Mouse (Mus musculus) midbrain, embryonic 14.5 days (tissue): ENCODE data around the gene Orm3. TPM values are rescaled to one million over a fixed set of nuclear protein-coding genes. Genes with fewer than 3 reads are reported as not detected.
A peak's percentile ranks its signal among the peaks of the same experiment; 100 is the strongest.
"Not testable (repeated sequence)": the region's sequence is repeated elsewhere in the genome, so short reads cannot be mapped to it uniquely, and the experiment has no call there.

Source experiments
- ATAC-seq: fragments of 200-750 bp; cut with Nextera tagmentation; 2 replicates; pipeline ENCODE4 v1.8.0; 2017; ENCODE audit warnings: moderate number of reproducible peaks, moderate library complexity; ENCODE audit not compliant: low FRiP score, low TSS enrichment
- DNase-seq: peaks from one replicate; pipeline ENCODE4 v3.0.0-alpha.2; 2015
- H3K27ac ChIP-seq: fragments of 300-500 bp; sonication (generic); replicated peaks from 2 replicates; pipeline ENCODE4 v1.5.1; 2014; ENCODE audit warnings: mild to moderate bottlenecking, low read depth, low read length, moderate library complexity
- H3K27me3 ChIP-seq: fragments of 300-500 bp; sonication (generic); 2 replicates; pipeline ENCODE4 v1.6.1; 2014; ENCODE audit warnings: low read length, control low read depth, mixed read lengths; ENCODE audit not compliant: control insufficient read depth, insufficient read depth
- H3K36me3 ChIP-seq: fragments of 300-500 bp; sonication (generic); 2 replicates; pipeline ENCODE4 v1.6.1; 2014; ENCODE audit warnings: low read length, control low read depth; ENCODE audit not compliant: control insufficient read depth, insufficient read depth
- H3K4me1 ChIP-seq: fragments of 300-500 bp; sonication (generic); 2 replicates; pipeline ENCODE4 v1.6.1; 2014; ENCODE audit warnings: mild to moderate bottlenecking, antibody characterized with exemption, low read length, control low read depth; ENCODE audit not compliant: control insufficient read depth, insufficient read depth
- H3K4me2 ChIP-seq: fragments of 300-500 bp; sonication (generic); 2 replicates; pipeline ENCODE4 v1.6.1; 2014; ENCODE audit warnings: mild to moderate bottlenecking, low read length, moderate library complexity
- H3K4me3 ChIP-seq: fragments of 300-500 bp; sonication (generic); replicated peaks from 2 replicates; pipeline ENCODE4 v1.5.1; 2014; ENCODE audit warnings: low read depth, low read length
- H3K9ac ChIP-seq: fragments of 300-500 bp; sonication (generic); replicated peaks from 2 replicates; pipeline ENCODE4 v1.6.1; 2014; ENCODE audit warnings: mild to moderate bottlenecking, low read length, moderate library complexity
- H3K9me3 ChIP-seq: fragments of 300-500 bp; sonication (generic); 2 replicates; pipeline ENCODE4 v1.6.1; 2016; ENCODE audit warnings: low read length, control low read depth, mixed read lengths; ENCODE audit not compliant: control insufficient read depth
- WGBS: fragments of 180-500 bp; shearing (Covaris S2); extraction: QIAGEN DNeasy Blood & Tissue Kit; methylation state at CpG from one replicate; pipeline ENCODE4 v1.1.7; 2014; 5-methylcytosine and 5-hydroxymethylcytosine counted together
- polyA plus RNA-seq: library from polyadenylated mRNA; unstranded; fragments of >200 nt; fragmentation: Nextera tagmentation; extraction: Ambion mirVana; gene quantifications from 2 replicates; pipeline ENCODE4 v1.2.1, GENCODE M21; 2014

Orm3 gene
- not detected in 2 replicates for polyA plus RNA-seq

DNA sequence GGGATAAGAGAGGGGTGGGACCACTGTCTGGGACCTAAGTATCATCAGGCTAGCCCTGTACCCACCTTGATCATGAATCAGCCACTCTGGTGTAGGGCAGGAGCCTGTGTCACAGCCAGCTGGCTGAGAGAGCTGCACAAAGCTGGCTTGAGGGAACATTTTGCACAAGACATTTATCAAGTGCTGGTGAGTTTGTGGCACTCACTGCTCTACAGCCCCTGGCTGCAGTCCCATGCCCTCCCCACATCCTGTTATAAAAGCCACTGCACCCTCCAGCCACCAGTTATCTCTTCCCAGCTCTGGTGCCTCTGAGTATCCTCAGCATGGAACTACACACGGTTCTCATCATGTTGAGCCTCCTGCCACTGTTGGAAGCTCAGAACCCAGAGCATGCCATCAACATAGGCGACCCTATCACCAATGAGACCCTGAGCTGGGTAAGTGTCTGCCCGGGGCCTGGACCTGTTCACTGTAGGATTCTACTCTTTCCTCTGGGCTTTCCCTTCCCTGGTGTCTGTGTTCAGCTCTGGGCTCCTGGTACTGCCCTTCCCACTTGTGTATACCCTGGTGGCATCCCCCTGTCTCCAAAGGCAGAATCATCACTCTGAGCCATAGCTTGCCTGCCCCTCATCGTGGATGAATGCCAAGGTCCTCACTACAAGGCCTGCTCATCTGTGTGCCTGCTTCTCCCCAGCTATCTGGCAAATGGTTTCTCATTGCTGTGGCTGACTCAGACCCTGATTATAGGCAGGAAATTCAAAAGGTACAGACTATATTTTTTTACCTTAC lies at the start of gene Orm3:
Gene Orm3 (plus strand): TSS at position 286 of the 789 bp plus-strand sequence.
- no peak within 1 kb of the TSS for H3K4me3 ChIP-seq
- H3K9ac ChIP-seq: no peak within 1 kb of the TSS
- DNase-seq (no peak), ATAC-seq (no peak)
- H3K4me1 ChIP-seq: no peaks in the 10 kb centered on the region
- whole genome bisulfite sequencing: 85% methylated on average over 4 of the region's 4 CpGs
- no peaks in the 10 kb centered on the region for H3K36me3 ChIP-seq
- H3K4me2 ChIP-seq: no peak within 1 kb of the TSS
- H3K27ac ChIP-seq: no peak within 1 kb of the TSS
- no peaks in the 10 kb centered on the region for H3K27me3 ChIP-seq
- H3K9me3 ChIP-seq: no peaks in the 10 kb centered on the region

- ATAC-seq (peak; percentile 67), DNase-seq (peak; percentile 93)
- no peak overlapping the region for H3K4me2 ChIP-seq
- H3K9ac ChIP-seq: no peak overlapping the region
- H3K36me3 ChIP-seq: no peaks in the 10 kb centered on the region
- H3K9me3 ChIP-seq: no peaks in the 10 kb centered on the region
- no peak overlapping the region for H3K4me3 ChIP-seq
- H3K27ac ChIP-seq: no peak overlapping the region
- H3K27me3 ChIP-seq: no peaks in the 10 kb centered on the region
- WGBS: 35% methylated on average over 21 of the region's 21 CpGs
- no peaks in the 10 kb centered on the region for H3K4me1 ChIP-seq
Observed at GRCm38 (mm10) chr4:63307175-63308062, 48.5 kb upstream of the Orm3 start.

- no peaks in the 10 kb centered on the region for H3K36me3 ChIP-seq
- 71% methylated on average over 3 of the region's 3 CpGs for WGBS
- no peak for ATAC-seq
Observed at GRCm38 (mm10) chr4:63308316-63308715, 47.6 kb upstream of the Orm3 start.

GRCm38 (mm10) chr4:63310247-63310855 lies 45.6 kb upstream of the Orm3 start:
- WGBS: 78% methylated on average over 10 of the region's 10 CpGs
- Histone ChIP-seq H3K9ac (no peak overlapping the region), H3K27me3 (no peaks in the 10 kb centered on the region), H3K36me3 (no peaks in the 10 kb centered on the region), H3K4me1 (no peaks in the 10 kb centered on the region), H3K4me3 (no peak overlapping the region), H3K4me2 (no peak overlapping the region), H3K27ac (no peak overlapping the region), H3K9me3 (no peaks in the 10 kb centered on the region)
- DNase-seq (no peak), ATAC-seq (no peak)

More at GRCm38 (mm10) chr4:63308316-63308715, 47.6 kb upstream of the Orm3 start:
- Histone ChIP-seq H3K4me1 (no peaks in the 10 kb centered on the region), H3K4me3 (no peak overlapping the region), H3K9ac (no peak overlapping the region), H3K27ac (no peak overlapping the region), H3K9me3 (no peaks in the 10 kb centered on the region), H3K27me3 (no peaks in the 10 kb centered on the region), H3K4me2 (no peak overlapping the region)
- no peak for DNase-seq

DNA sequence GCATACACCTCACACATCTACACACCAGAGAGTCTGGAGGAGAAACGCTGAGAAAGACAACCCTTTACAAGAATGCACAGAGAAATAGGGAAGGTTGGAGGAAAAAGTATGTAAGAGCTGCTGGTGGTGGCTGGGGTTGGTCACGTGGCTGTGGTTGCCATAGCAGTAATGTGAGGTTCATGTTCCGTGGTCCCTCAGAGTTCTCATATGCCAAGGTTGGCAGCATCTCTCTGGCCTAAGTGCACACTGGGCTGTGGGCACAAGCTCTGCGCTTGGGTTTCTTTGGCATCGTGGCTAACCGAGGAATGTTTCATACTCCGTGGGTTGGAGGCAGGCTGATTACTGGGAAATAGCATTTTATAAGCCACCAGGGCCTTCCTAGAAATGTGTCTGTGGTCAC lies 44.5 kb upstream of the Orm3 start:
- Histone ChIP-seq H3K4me1 (no peaks in the 10 kb centered on the region), H3K4me3 (no peak overlapping the region), H3K9me3 (no peaks in the 10 kb centered on the region), H3K36me3 (no peaks in the 10 kb centered on the region), H3K4me2 (no peak overlapping the region), H3K27ac (no peak overlapping the region), H3K9ac (no peak overlapping the region), H3K27me3 (no peaks in the 10 kb centered on the region)
- ATAC-seq: no peak
- 91% methylated on average over 7 of the region's 7 CpGs for WGBS
- DNase-seq: no peak

DNA sequence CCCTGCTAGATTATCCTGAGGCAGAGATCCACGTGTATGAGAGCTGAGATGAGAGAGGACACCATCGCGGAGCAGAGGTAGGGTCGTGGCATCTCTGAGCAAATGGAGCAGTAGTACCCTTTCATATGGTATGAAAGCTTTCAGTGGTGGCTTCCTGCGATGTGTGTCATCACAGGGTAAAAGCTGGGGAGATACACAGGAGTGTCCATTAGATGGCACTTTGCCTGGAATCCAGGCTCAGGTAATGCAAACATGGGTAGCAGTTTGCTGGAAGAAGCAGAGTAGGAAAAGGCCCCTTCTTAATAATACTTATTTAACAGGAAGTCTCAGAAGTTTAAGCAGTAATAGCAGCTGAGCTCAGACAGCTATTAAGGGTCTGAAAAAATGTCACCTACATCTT lies 41.9 kb upstream of the Orm3 start:
- Histone ChIP-seq H3K4me3 (no peak overlapping the region), H3K4me2 (no peak overlapping the region), H3K36me3 (no peaks in the 10 kb centered on the region), H3K27me3 (no peaks in the 10 kb centered on the region), H3K27ac (no peak overlapping the region), H3K4me1 (no peaks in the 10 kb centered on the region), H3K9ac (no peak overlapping the region), H3K9me3 (no peaks in the 10 kb centered on the region)
- DNase-seq (peak; percentile 18), ATAC-seq (no peak)
- WGBS: 73% methylated on average over 5 of the region's 5 CpGs

DNA sequence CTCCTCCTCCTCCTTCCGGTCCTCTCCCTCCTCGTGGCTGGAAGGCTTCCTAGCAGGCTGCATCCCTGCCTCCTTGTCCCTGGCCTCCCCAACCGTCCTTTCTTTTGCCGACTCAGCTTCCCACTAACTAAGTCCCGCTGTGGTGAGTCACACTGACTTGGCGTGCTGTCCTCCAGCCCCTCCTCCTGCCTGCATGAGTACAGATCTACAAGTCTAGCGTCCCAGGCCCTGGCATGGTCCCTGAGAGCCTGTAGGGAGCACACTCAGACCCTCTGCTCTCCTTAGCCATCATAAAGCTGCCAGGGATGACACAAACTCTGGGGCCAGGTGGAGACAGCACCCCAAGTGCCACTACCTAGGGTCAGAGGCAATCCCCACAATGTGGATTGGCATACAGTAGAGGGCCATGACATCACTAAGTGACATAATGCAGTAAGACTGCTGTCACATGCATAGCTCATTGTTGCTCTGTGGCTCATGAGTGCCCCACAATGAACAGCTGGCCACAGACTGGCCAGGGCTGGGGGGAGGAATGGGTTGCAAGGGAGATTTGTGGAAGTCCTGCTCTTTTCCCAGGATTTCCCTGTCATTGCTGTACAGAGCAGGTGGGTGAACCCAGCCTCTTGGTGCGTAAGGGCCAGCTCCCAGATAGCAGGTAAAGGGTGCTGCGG lies 39.8 kb upstream of the Orm3 start:
- Histone ChIP-seq H3K4me1 (no peaks in the 10 kb centered on the region), H3K36me3 (no peaks in the 10 kb centered on the region), H3K4me2 (no peak overlapping the region), H3K9ac (no peak overlapping the region), H3K9me3 (no peaks in the 10 kb centered on the region), H3K27ac (no peak overlapping the region), H3K27me3 (no peaks in the 10 kb centered on the region), H3K4me3 (no peak overlapping the region)
- WGBS: 76% methylated on average over 9 of the region's 9 CpGs
- ATAC-seq: no peak
- DNase-seq: no peak

DNA sequence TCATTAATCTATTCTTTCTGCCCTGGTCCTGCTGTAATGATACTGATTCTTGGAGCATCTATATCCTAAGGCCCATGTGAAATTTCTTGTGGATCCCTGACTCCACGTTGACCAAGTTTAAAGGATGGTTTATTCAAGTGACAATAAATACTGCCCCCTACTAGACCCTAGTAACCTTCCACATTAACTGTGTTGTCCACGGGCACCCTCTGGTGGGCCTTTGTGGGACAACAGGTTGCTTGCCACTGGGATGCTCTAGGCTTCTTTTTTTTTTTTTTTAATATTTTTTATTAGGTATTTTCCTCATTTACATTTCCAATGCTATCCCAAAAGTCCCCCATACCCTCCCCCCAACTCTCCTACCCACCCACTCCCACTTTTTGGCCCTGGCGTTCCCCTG lies 36.4 kb upstream of the Orm3 start:
- H3K4me1 ChIP-seq, H3K36me3 ChIP-seq, H3K9ac ChIP-seq, H3K27ac ChIP-seq, H3K27me3 ChIP-seq, H3K9me3 ChIP-seq, H3K4me2 ChIP-seq, H3K4me3 ChIP-seq, ATAC-seq: not testable (repeated sequence)
- 37% methylated on average over 3 of the region's 3 CpGs for WGBS
- peak; percentile 84 for DNase-seq
